Mouse (Mus musculus) cerebellum, adult 11 months (tissue): ENCODE results near the gene Copz2.
A peak's percentile ranks its signal among the peaks of the same experiment; 100 is the strongest.

ENCODE experiments used
- DNase-seq: peaks from one replicate; pipeline ENCODE4 v3.0.0; 2022

Copz2 gene

GRCm38 (mm10) chr11:96872441-96873379 lies 23.0 kb downstream of the Copz2 start:
- no peak for DNase-seq

DNA sequence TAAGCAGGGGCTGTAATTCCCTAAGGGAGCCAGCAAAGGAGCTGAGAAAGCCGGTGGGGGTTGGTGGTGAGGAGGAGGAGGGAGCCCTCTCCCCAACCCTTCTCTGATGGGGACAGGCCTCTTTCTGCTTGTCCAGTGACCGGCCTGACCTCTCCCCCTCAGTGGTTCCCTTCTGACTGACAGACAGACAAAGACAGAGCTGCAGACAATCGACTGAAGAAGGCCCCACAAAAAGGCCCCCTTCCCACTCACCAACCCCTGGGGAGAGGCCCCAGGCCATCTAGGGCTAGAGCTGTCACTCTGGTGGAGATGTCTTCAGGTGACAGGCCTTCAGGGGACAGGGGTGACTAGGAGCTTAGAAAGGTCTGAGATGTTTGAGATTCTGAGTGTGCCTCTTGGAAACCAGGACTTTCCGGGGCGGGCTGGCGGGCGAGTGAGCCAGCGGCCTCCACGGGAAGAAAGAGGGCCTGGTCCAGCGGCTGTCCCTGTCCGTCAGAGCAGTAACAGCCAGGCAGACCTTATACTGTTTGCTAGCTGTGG lies 24.0 kb downstream of the Copz2 start:
- no peak for DNase-seq

DNA sequence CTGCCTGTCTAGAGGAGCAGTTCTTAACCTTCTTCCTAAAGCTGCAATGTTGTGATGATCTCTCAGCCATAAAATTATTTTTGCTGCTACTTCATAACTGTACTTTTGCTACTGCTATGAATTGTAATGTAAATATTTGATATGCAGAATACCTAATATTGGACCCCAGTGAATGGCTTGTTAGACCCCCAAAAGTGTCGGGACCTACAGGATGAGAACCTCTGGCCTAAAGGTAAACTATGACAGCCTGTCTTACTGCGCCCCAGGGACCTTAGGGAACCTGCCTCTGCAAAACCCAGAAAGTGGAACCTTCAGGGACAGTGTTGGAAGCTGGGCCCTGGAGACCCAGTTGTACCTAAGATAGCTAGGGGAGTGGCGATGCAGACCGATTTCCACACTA lies 25.6 kb downstream of the Copz2 start:
- no peak for DNase-seq

DNA sequence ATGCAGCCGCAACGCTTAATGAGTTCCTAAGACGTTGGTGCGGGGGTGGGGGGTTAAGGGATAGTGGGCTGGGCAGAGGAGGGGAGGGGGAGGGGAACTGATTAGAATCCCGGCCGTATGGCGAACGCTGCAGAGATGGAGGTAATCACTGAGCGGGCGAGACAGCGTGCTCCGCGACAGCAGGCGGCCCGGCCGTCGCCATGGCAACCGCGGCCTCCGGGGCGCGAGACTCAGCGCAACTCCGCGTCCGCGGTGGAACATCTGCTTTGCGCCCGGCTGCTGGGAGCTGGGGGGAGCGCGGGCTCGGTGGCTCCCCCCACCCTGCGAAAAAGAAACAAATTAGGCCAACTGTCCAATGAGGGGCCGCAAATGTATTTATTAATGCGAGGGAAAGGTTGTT lies 26.1 kb downstream of the Copz2 start:
- peak; percentile 41 for DNase-seq

DNA sequence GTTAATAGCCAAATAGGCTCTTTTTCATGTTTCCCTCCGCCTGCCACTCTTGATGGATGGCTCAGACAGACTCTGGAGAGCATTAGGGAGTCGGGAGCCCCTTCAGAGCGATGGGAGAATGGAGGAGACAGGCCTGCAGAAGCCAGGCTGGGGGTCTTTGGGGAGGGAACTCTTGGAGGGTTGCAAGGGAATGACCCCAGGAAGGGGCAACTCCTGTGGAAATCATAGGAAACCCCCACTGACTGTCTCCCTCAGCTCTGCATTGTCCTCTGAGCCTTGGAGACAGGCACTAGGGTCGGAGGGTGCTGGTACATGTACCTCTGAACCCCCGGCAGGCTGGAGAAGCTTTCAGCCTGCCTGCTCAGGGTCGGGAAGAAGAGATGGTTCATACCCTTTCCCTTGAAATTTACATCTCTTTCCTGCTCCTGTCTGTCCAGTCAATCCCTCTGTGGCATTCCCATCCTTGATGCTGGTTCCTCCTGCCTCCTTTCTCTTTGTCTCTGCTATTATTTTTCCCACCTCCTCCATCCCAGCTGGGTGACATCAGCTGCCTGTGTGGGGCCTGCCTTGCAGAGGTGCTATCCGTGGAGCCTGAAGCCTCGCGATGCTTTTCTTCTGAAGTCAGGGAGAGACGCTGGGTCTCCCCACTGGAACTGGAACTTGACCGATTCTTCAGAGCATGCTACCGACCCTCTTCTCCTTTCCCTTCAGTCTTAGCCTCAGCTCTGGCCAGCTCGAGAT lies 26.8 kb downstream of the Copz2 start:
- no peak for DNase-seq

- DNase-seq = no peak
Observed at GRCm38 (mm10) chr11:96877071-96877470, 27.4 kb downstream of the Copz2 start.

DNA sequence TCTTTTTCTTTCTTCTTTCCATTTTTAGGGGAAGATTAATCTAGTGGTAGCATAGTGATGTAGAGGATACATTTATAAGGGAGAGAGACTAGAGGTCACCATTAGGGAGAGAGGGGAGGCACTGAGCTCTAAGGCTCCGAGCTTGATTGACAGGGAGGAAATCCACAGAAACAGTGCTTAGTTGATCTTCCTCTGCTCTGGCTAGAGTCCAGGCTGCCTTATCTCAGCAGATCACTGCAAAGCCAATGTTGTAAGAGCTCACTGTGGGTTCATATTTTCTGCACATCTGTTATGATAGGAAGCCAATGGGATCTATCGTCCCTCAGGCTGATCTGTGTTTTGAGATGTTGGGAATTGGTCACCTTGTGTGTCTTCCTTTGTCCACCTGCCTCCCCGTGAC lies 29.0 kb downstream of the Copz2 start:
- DNase-seq = no peak

DNA sequence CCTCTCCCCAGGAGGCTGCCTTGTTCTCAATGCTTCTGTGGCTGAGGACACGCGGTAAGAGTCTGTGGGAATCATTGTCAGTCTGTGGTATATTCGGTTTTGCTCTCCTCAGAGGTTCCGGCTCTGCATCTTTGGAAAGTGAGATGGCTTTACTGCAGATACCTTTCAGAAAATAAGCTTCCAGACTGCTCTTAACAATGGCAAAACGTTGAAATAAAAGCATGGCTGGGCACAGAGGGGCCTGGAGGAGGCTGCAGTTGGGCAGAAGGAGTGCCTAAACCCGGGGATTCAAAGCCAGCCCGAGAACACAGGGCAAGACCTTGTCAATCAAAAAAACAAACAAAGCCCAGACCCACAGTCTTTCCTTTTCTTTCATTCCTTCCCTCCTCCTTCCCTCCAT lies 29.7 kb downstream of the Copz2 start:
- no peak for DNase-seq

DNA sequence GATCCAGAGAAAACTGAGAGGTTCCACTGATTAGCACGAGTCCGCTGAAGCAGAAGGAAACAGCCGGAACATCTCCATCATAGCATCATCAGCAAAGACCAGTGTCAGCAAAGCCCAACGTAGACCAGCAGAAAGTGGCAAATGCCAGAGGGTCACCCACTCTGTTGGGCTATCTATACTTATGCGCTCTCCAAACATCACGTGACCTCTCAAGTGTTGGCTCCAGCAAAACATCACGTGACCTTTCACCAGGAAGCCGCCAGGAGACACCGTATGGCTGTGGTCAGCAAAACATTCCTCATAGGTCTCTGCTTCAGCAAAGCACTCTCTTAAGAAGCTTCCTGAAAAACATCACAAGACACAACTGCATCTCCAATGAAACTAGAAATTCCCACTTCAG lies 30.6 kb downstream of the Copz2 start:
- DNase-seq = no peak

DNA sequence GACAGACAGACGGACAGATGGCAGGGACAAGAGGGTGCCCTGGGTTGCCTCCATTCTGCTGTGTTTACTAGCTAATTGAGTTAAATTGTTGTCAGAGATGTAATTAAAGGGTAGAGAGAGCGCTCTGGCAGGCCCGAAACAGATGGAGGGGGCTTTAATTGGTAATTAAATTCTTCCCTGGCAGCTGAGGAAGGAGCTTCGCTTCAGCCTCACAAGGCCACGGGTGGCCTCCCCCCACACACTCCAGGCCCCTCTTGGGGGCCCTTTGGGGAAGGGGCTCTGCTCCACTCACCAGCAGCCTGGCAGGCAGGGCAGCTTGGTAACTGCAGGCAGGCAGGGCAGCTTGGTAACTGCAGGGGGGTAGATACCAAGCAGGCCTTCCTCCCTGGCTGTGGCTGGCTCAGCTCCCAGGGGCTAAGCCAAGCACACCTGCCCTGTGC lies 36.3 kb downstream of the Copz2 start:
- DNase-seq = no peak

DNA sequence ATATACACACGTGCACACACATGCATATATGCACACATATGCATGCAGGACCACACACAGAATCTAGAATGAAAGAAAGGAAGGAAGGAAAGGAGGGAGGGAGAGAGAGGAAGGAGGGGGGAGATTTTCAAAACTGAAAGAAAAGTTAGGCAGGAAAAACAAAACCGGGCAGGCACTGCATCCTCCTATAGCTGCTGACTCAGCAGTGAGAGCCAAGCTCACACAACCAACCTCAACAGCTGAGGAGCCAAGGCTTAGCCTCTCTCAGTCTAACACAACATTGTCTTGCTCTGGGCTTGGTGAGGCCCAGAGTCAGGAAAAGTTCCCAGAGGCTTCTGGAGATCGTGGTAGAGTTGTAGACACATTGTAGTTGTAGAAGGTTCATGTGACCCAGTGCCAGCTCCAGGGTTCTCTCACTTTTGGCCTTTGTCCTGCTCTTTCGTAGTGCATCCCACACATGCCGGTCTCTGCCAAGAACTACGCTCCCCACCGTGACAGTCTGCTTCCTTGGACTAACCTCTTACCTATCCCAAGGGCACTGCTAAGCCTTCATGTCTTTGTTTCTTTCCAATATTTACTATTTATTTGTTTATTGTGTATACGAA lies 37.4 kb downstream of the Copz2 start:
- DNase-seq = no peak

- no peak for DNase-seq
Observed at GRCm38 (mm10) chr11:96891784-96892527, 42.3 kb downstream of the Copz2 start.

- DNase-seq = no peak
Observed at GRCm38 (mm10) chr11:96893203-96893842, 43.7 kb downstream of the Copz2 start.

GRCm38 (mm10) chr11:96895886-96896285 lies 46.2 kb downstream of the Copz2 start:
- DNase-seq = no peak

- no peak for DNase-seq
Observed at GRCm38 (mm10) chr11:96899449-96900306, 50.0 kb downstream of the Copz2 start.

GRCm38 (mm10) chr11:96901332-96901731 lies 51.7 kb downstream of the Copz2 start:
- DNase-seq = no peak

- DNase-seq = no peak
Observed at GRCm38 (mm10) chr11:96902639-96903635, 53.3 kb downstream of the Copz2 start.

DNA sequence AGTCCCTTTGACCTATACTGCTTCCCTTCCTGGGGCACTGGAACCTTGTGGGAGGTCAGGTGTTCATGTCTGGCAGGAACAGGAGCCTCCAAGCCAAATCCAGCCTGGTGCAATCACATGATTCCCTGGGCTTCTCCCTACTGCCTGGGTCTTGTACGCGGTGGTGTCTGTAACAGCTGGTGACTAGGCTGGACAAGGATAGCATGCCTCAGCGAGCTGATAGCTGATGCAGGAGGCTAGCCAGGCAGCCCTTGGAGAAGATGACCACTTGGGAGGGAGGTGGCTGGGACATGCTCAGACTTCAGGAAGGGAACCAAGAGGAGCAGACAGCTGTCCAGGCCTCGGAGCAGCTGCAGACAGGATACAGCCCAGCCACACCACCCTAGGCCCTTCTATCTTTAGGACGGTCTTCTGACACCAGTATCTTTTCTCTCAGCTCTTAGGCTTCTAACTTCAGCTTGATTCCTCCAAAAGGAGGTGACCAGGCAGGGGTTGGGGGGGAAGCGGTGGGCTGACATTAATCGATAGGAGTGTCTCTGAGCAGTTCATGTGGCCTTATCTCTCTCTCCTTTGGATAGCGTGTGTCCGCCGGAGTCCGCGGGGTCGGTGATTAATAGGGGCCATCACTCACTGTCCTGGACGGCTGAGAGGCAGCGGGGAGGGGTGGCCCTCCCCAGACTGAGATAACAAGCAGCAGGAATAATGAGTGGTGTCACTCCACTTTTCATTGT lies 56.9 kb downstream of the Copz2 start:
- no peak for DNase-seq

DNA sequence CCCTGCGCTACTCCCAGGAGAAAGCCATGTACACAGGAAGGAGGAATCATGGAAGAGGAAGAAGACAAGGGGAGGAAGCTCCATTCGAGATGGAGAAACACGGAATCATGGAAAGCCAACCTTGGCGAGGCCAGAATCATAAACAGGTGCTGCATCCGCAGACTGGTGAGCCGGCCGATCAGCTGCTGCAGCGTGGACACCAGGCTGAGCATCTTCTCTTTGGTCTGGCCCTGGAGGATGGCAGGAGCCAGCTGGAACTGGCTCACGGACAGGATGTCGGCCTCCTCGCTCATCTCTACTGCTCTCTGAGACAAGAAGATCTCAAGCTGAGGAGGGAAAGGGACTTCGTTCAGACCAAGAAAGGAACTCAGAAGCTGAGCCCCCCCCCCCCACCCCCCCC lies 58.9 kb downstream of the Copz2 start:
- no peak for DNase-seq
